ENCODE assay signal across 10 mouse cellular contexts in genomic region chr5:143130342-143130741, GRCm38 (mm10). TPM values are rescaled to one million over a fixed set of nuclear protein-coding genes. Genes with fewer than 3 reads are reported as not detected.
DNase-seq lines count a peak whose midpoint lies in the region; ATAC-seq and TF ChIP-seq lines count a peak whose summit lies in the region.
"Had no signal": no experiment of that assay in that cellular context is flagged by ENCODE, and none has a peak within 500 bp of the region (broad histone marks: within the 10 kb centered on the region; RNA-seq: fewer than 3 reads in every experiment).

No protein-coding gene starts in this region.

- H3K36me3 ChIP-seq in liver, embryonic 12.5 days, result no peaks in the 10 kb centered on the region
- H3K36me3 ChIP-seq in G1E (replicated peaks), result no peaks in the 10 kb centered on the region
- H3K36me3 ChIP-seq: heart, embryonic 15.5 days; midbrain, embryonic 13.5 days had no signal

- WGBS in liver, embryonic 12.5 days (ENCODE audit: insufficient replicate concordance), result 71% methylated on average over 7 of the region's 7 CpGs

- ATAC-seq in liver, embryonic 12.5 days, result no peak
- ATAC-seq in G1E (ENCODE audit: extremely low read depth, insufficient number of reproducible peaks, low FRiP score, poor library complexity, severe bottlenecking), result no peak
- peak; percentile 36; the same call in 1 of the 2 replicates for ATAC-seq in common myeloid progenitor, adult 5-6 weeks (replicated peaks; ENCODE audit: low read depth, poor library complexity, severe bottlenecking)
- ATAC-seq in frontal cortex, adult (ENCODE audit: low TSS enrichment), result no peak
- ATAC-seq: midbrain, embryonic 13.5 days had no signal

- no peak overlapping the region for H3K4me3 ChIP-seq in liver, embryonic 12.5 days
- H3K4me3 ChIP-seq in G1E (ENCODE audit: low read depth, low read length), result no peak overlapping the region
- H3K4me3 ChIP-seq: heart, embryonic 15.5 days; midbrain, embryonic 13.5 days had no signal

- H3K4me2 ChIP-seq in liver, embryonic 12.5 days, result no peak overlapping the region
- H3K4me2 ChIP-seq: heart, embryonic 15.5 days; midbrain, embryonic 13.5 days had no signal

- DNase-seq in liver (peak; percentile 58), G1E (ENCODE audit: low spot score) (no peak), MN1 (ENCODE audit: low spot score) (no peak)
- DNase-seq in retina, postnatal 1 day, result peak; percentile 34
- DNase-seq in adrenal gland, postnatal 10 days, result no peak

- H3K4me1 ChIP-seq in liver, embryonic 12.5 days, result peaks cover 20% of the 10 kb centered on the region
- peaks cover 22% of the 10 kb centered on the region for H3K4me1 ChIP-seq in G1E (ENCODE audit: insufficient read depth, low read depth, low read length)

- H3K9ac ChIP-seq in liver, embryonic 12.5 days, result no peak overlapping the region
- H3K9ac ChIP-seq: heart, embryonic 15.5 days; midbrain, embryonic 13.5 days had no signal

- no peak overlapping the region for H3K27ac ChIP-seq in liver, embryonic 12.5 days
- H3K27ac ChIP-seq: heart, embryonic 15.5 days; midbrain, embryonic 13.5 days had no signal

- peak; percentile 42; the same call in 1 of the 2 replicates for TF ChIP-seq CTCF in G1E (IDR thresholded peaks at IDR 0.05; ENCODE audit: low read depth, low read length)

- H3K9me3 ChIP-seq in liver, embryonic 12.5 days (replicated peaks), result no peaks in the 10 kb centered on the region
- H3K9me3 ChIP-seq in G1E (replicated peaks), result peaks cover 5% of the 10 kb centered on the region
- H3K9me3 ChIP-seq: heart, embryonic 15.5 days; midbrain, embryonic 13.5 days had no signal

- peaks cover 45% of the 10 kb centered on the region for H3K27me3 ChIP-seq in liver, embryonic 12.5 days (replicated peaks)
- peaks cover 38% of the 10 kb centered on the region for H3K27me3 ChIP-seq in G1E (ENCODE audit: insufficient read depth, low read length)
- H3K27me3 ChIP-seq: heart, embryonic 15.5 days; midbrain, embryonic 13.5 days had no signal

RNA-seq across cellular contexts. Expression of gene Olfr718-ps1, which starts 17.0 kb away (rescaled TPM):
- not detected in 2 replicates for polyA plus RNA-seq in liver, embryonic 12.5 days (2016; fragmentation: Nextera tagmentation; extraction: Ambion mirVana)
- total RNA-seq in G1E (2014; fragmentation: Nextera tagmentation) (0.23 TPM in 1 of 2 replicates, not detected in the other), G1E (2017) (0.12 and 0.16 TPM in 2 replicates)
- not detected in 2 replicates for polyA plus RNA-seq in G1E (2012)
- total RNA-seq in common myeloid progenitor, adult 5-6 weeks (2017), result 0.09 TPM in 1 of 2 replicates, not detected in the other
- total RNA-seq in adrenal gland, postnatal 10 days (2021), result under 1 TPM; 0.09 to 0.15 TPM
- polyA plus RNA-seq: heart, embryonic 15.5 days had no signal

RNA-seq across cellular contexts. Expression of gene Rnf216, which starts 17.5 kb away (rescaled TPM):
- polyA plus RNA-seq in liver, embryonic 12.5 days (2016; fragmentation: Nextera tagmentation; extraction: Ambion mirVana), result 28.5 and 30.1 TPM in 2 replicates
- total RNA-seq in G1E (2014; fragmentation: Nextera tagmentation), result 87.4 and 89.5 TPM in 2 replicates
- 41.9 and 54.9 TPM in 2 replicates for total RNA-seq in G1E (2017)
- 35.3 and 35.5 TPM in 2 replicates for polyA plus RNA-seq in G1E (2012)
- 46.8 and 76.1 TPM in 2 replicates for total RNA-seq in common myeloid progenitor, adult 5-6 weeks (2017)
- 10 to 100 TPM; 35.8 to 48.3 TPM for total RNA-seq in adrenal gland, postnatal 10 days (2021)

RNA-seq across cellular contexts. Expression of gene Rbak, which starts 50.2 kb away (rescaled TPM):
- polyA plus RNA-seq in liver, embryonic 12.5 days (2016; fragmentation: Nextera tagmentation; extraction: Ambion mirVana), result 3.5 and 3.7 TPM in 2 replicates
- total RNA-seq in G1E (2014; fragmentation: Nextera tagmentation) (21.4 and 26.6 TPM in 2 replicates), G1E (2017) (19.8 and 21.5 TPM in 2 replicates)
- 3.0 TPM in 2 replicates for polyA plus RNA-seq in G1E (2012)
- total RNA-seq in common myeloid progenitor, adult 5-6 weeks (2017), result 4.8 and 8.4 TPM in 2 replicates
- total RNA-seq in adrenal gland, postnatal 10 days (2021), result 10 to 100 TPM in 1 of 2 experiments, 1 to 10 TPM in 1; 9.5 to 16.9 TPM

RNA-seq across cellular contexts. Expression of gene Spdye4b, which starts 50.5 kb away (rescaled TPM):
- not detected in 2 replicates for polyA plus RNA-seq in liver, embryonic 12.5 days (2016; fragmentation: Nextera tagmentation; extraction: Ambion mirVana)
- total RNA-seq in G1E (2014; fragmentation: Nextera tagmentation), result 0.53 TPM in 1 of 2 replicates, not detected in the other
- total RNA-seq in G1E (2017), result 0.05 and 0.17 TPM in 2 replicates
- not detected in 2 replicates for polyA plus RNA-seq in G1E (2012)
- total RNA-seq in common myeloid progenitor, adult 5-6 weeks (2017), result not detected in 2 replicates
- not detected for total RNA-seq in adrenal gland, postnatal 10 days (2021)
- polyA plus RNA-seq: heart, embryonic 15.5 days had no signal

Comparison
In these comparisons a context has a peak if more than half of its experiments do, and no peak if none do; other contexts are left out.
1. DNase-seq: peak in liver (single experiment) and retina, postnatal 1 day (single experiment); none in G1E (single experiment), adrenal gland, postnatal 10 days (single experiment) and MN1 (single experiment).